Mouse (Mus musculus): ENCODE data around the gene Hist1h2ag.
"Not testable (repeated sequence)": the region's sequence is repeated elsewhere in the genome, so short reads cannot be mapped to it uniquely, and the experiment has no call there.

Gene Hist1h2ag

GRCm38 (mm10) chr13:22042568-22043502, at the start of gene Hist1h2ag, which contains the start of gene Hist1h2bj:
TSS of gene Hist1h2ag (minus strand) at chr13:22042944.
TSS of gene Hist1h2bj (plus strand) at chr13:22043214.
- DNase-seq: peak; percentile 85

DNA sequence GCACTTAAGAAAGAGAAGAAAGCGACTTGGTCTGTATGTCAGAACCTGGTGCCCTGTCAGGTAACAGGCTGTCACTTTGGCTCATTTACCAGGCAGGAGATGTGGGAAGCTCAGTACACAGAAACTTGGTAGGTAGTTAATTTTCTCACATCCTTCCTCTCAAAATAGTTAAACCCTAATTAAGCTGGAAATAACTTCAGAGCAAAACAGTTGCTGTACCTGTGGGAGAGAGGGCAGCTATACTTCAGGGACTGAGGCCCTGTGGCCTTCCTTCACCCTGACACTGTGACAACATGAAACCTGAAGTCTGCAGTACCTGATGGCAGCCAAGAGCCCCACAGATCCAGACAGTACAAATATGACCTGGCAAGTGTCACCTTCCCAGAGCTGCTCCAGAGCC, 41.4 kb upstream of the Hist1h2ag start, which contains the start of gene Vmn1r188:
TSS of gene Vmn1r188 (plus strand) at position 301 of the 400 bp plus-strand sequence.
- DNase-seq: not testable (repeated sequence)

GRCm38 (mm10) chr13:22063468-22063867, 20.7 kb upstream of the Hist1h2ag start:
- no peak for DNase-seq

DNA sequence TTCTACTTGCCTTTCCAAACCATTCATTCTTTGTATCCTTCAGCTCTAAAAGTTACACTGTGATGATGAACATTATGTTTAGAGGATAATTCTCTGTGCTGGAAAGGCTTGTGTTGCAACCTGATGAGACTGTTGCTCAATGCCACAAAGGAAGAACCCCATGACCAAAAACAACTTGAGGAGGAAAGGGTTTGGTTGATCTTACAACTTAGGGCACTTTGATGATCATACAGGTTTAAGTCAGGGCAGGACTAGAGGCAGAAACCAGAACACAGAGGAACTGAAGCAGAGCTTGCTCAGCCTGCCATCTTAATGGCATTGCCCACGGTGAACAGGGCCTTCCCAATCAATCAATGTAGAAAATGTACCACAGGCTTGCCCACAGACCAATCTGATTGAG, 18.7 kb upstream of the Hist1h2ag start:
- DNase-seq: no peak

GRCm38 (mm10) chr13:22053754-22054153, 11.0 kb upstream of the Hist1h2ag start:
- no peak for DNase-seq

DNA sequence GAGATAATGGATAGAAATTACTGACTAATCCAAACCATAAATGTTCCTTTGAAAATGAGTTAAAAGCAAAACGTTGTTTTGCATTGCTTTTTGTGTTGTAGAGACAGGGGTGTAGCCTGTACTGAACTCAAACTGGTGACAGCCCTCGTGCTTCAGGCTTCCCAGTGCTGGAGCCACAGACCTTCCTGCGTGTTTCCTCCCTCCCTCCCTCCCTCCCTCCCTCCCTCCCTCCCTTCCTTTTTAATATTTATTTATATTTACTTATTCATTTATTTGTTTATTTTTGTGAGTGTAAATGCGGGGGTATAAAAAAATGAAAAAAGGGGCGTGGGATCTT, 8.7 kb upstream of the Hist1h2ag start:
- no peak for DNase-seq

DNA sequence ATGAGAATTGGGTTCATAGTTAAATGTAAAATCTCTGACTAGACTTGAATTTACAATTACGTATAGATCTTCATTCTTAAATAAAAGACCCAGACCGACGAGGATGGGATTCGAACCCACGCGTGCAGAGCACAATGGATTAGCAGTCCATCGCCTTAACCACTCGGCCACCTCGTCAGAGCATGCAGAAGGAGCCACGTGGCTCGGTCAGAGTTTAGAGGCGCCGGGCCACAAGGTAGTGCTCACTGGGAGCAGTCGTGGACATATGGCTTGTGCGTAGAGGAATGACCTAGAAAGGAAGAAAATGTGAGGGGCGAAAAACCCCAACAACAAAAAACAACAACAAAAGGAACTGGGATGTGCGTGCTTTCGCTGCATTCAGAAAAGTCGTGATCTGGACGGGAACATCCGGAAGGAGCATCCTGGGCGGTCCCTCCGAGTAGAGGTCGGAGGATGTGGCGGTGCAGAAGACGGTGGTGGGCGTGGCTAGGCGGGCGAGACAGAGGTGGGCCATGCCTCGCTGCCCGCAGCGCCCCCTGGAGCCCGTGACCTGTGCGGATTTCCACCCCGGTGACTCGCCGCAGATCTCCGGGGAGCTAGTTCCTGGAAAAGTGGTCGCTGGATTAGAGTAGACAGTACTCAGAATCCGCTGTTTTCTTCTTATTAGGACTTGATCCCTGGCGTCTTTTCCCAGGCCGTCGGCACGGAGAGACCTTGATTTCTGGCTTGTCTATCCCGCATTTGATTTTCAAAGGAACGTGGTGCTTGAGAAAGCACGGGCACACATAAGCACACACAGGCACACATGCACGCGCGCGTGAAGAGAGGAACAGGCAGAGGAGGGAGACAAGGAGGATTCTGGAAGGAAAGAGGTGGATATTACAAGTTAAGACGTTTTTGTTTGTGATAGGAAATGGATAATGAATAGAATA, 8.1 kb upstream of the Hist1h2ag start:
- peak; percentile 95 for DNase-seq

DNA sequence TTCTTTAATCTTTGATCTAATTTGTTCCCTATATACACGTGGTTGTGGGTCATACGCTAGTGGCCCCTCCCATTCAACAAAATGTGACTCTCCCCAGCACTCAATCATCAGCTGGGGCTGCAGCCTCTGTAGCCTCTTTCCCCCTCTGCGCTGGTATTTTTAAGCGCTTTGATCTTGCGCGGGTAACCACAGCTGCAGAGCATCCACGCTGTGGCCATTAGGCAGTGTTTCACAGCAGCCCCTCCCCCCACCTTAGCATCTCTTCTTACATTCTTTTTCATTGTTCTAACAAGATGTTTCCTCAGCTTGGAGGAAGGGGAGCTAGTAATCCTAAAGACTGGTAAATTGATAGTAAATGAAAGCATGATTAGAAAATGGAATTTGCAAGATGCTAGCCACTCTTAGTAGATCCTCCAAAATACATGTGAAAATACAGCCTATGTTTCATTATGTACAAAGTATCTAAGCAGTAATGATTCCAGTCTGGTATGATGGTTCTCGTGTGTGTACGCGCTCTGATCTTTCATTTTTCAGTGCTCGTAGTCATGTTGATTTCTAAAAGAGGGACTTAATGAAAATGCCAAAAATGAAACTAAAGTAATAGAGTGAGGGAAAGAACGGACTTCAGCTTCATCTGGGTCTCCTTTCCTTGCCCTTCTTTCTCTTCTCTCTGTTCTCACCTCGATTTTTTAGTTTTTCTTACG, 7.1 kb upstream of the Hist1h2ag start:
- DNase-seq: peak; percentile 59

DNA sequence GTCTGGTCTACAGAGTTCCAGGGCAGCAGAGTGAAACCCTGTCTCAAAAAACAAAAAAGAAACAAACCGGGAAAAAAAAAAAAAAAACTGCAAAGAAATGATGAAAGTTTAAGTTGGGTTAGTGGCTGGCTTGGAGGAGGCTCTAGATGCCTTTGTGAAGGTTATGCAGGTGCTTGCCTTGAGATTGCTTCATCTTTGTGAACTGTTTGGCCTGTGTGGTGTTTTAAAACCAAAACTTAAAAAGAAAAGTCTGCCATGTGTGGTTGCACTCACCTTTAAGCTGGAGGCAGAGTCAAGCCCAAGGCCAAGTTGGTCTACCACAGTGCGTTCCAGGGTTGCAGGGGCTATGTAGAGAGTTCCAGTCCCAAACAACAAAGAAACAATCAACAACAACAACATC, 6.3 kb upstream of the Hist1h2ag start:
- DNase-seq: no peak

GRCm38 (mm10) chr13:22045311-22045710, 2.6 kb upstream of the Hist1h2ag start:
- DNase-seq: no peak

GRCm38 (mm10) chr13:22044432-22045155, 1.9 kb upstream of the Hist1h2ag start:
- DNase-seq: no peak

DNA sequence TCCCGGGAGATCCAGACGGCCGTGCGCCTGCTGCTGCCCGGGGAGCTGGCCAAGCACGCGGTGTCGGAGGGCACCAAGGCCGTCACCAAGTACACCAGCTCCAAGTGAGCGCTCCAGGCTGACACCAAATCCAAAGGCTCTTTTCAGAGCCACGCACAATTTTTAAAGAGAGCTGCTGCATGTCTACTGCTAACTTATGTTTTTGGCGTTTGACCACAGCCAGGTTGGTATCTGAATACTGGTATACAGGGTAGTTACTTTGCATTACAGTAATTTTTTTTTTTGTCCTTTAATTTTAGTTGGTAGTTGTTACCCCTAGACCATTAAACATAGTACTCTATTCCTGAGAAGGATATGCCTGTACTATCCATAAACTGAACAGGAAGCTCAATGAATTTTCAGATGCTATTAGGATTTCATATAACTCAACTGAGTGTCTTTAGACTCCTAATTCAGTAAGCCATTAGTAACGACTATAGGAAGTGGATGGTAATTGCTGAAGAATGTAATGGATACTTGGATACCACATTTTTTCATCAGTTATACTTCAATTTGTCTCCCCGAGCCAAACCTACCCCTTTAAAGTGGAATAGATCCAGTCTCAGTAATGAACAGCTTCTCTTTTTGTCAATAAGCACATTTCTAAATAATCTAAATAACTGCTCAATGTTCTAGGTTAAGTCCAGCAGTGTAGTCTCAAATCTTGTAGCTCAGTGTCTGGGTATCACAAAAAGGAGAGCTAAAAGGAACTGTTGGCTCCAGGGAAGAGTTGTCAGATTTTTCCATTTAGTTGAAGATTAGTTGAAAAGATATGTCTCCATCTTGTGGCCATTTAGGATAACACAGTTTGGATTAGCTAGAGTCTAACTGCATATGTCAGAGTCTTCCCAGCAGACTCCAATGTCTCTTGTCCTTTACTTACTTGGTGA, 1.0 kb upstream of the Hist1h2ag start:
- DNase-seq: no peak

GRCm38 (mm10) chr13:22041651-22042567, 835 bp downstream of the Hist1h2ag start:
- DNase-seq: no peak

DNA sequence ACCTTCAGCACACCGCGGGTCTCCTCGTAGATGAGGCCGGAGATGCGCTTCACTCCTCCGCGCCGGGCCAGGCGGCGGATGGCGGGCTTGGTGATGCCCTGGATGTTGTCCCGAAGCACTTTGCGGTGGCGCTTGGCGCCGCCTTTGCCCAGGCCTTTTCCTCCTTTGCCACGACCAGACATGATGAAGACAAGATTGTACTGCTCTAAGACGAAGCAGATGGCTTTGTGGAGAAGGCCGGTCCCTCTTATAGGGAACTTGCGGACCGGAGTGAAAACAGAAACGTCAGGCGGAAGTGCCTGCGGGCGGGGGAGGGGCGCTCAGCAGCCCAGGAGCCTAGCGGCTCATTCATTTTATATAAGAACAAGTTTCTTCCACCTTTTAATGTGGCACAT, 1.6 kb downstream of the Hist1h2ag start, which contains the start of gene Hist1h4i:
TSS of gene Hist1h4i (minus strand) at position 221 of the 395 bp plus-strand sequence.
- peak; percentile 97 for DNase-seq

GRCm38 (mm10) chr13:22040464-22041141, 2.1 kb downstream of the Hist1h2ag start:
- no peak for DNase-seq

GRCm38 (mm10) chr13:22039951-22040463, 2.7 kb downstream of the Hist1h2ag start:
- DNase-seq: no peak

- no peak for DNase-seq
Observed at GRCm38 (mm10) chr13:22039364-22039763, 3.4 kb downstream of the Hist1h2ag start.

GRCm38 (mm10) chr13:22037415-22037814, 5.3 kb downstream of the Hist1h2ag start:
- no peak for DNase-seq

GRCm38 (mm10) chr13:22036986-22037385, 5.8 kb downstream of the Hist1h2ag start:
- no peak for DNase-seq
